Mouse (Mus musculus): ENCODE measurements at regions not wholly inside any gene's neighbourhood (a gene's known extent, or its start where the extent isn't known, plus 50 kb on each side); places are given as distances from the start of the nearest gene placed in this dataset.
A peak's percentile ranks its signal among the peaks of the same experiment; 100 is the strongest.

DNA sequence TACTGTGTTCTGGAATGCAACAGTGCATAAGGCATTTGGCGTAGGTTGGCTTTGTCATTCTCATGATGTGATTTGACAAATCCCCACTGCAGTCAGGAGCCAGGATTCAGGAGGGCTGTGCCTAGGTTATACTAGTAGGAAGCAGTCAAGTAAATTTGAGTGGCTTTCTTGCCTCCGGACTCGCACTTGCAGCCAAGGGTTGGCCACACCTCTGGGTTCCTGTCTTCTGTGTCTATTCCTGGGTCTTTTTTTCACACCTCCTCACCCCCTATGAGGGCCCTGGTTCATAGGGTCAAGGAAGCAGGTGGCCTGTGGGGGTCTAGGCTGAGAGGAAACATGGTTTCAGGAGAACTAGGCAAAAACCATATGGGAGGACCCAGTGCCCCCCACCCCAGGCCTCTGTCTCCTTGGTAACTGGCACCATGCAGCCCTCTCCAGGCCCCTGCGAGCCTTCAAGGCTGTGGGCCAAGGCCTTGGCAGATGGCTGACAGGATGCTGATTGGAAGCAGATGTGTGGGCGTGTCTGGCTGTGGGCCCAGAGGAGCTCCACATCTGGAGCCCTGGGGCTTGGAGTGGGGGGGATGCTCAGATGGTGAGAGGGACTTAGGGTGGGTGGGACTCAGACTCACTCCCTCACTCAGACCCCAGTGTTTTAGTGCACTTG lies 195.7 kb downstream of the Rgs3 start:
- ATAC-seq (ENCODE audit: low TSS enrichment), result 0 out of 2 replicates have a peak, but pooled peaks have one; percentile 23

DNA sequence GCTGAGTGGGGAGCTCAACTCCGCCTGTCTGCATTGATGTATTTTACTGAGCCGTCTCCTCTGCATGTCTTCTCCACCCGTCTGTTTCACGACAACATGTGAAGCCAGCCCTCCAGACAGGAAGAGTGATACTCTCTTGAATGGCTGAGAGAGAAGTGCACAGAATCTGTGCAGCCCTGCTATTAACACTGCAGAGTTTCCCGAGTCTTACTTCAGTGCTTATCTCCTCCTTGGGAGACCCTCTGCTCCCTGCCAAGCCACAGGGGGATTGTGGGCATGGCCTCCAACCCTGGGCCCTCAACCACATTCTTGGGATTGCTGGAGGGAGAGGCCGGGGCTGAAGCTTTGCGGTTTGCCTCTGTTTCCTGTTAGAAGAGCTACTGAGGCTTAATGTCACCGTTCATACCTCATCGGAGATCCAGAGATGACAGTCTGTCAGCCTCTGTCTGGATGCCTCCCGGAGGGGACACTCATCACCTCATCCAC lies 197.1 kb downstream of the Rgs3 start:
- ATAC-seq (ENCODE audit: low TSS enrichment), result no peak

DNA sequence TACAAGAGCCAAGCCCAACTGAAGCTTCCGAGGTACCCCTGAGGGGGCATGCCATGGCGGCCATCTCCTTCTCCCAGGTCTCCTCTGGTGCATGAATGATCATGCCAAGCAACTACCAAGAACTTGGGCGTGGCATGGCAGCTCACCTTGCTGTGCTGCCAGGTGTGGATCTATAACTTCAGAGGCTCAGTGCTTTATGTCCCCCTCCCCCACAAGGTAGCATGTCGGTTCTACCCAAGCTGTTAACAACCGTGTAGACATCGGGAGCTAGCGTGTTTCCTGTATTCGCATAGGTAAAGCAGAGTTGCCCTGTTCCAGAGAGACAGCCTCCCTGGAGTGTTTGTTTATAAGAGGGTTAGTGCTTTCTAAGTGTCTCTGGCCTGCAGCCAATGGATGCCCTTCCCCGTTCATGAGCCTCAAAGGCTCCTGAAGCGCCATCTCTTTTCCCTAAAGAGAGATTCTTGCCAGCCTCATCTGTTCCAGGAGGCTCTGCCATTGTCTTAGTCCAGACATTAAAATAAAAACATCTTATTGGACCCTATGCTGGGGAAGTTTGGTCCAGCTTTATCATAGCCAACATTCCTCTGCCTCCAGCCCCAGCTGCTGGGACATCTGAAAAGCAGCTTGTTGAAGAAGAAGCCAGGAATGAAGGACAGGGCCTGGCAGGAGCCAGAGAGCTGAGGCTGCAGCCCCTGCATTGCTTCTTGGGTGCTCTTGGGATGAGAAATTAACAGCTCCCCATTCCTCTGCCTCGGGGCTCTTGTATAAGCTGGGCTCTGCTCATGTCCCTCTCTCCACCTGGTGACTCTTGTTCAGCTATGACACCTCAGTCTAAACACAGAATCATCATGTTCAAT lies 201.3 kb downstream of the Rgs3 start:
- peak; percentile 18; the same call in 1 of the 2 replicates for ATAC-seq (ENCODE audit: low TSS enrichment)

DNA sequence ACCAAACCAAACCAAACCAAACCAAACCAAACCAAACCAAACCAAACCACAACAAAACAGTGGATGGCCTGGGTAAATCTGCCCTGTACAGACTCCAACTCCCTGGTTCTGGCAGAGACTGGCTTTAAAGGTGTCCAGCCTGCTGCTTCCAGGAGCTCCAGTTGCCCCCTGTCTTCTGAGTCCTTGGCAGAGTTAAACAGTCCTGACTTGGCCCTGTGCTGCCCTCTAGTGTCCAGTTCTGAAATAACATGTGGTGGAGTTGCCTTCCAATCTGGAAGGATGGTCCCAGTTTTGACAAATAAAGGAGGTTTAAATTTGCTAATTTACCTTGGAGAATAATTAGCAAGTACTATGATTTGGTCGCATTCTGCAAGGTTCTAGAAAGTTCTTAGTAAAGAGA lies 202.0 kb downstream of the Rgs3 start:
- ATAC-seq (ENCODE audit: low TSS enrichment), result peak; percentile 76

DNA sequence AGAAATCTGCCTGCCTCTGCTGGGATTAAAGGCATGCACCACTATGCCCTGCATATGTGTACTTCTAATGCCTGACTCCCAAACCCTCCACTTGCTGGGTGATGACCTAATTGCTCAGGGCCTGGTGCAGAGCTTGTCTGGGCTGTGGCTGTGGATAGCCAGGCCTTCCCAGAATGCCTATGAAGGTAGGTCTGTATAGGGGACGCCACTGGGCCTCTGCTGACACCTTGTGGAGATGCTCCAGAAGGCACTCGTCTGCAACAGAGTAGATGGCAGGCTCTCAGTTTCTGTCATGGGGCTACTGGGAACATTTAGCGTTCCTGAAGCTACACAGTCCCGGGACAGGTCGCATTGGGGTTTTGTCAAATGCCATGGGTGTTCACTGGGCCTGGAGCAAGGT lies 201.4 kb upstream of the Zfp618 start:
- ATAC-seq (ENCODE audit: low TSS enrichment), result peak; percentile 90

DNA sequence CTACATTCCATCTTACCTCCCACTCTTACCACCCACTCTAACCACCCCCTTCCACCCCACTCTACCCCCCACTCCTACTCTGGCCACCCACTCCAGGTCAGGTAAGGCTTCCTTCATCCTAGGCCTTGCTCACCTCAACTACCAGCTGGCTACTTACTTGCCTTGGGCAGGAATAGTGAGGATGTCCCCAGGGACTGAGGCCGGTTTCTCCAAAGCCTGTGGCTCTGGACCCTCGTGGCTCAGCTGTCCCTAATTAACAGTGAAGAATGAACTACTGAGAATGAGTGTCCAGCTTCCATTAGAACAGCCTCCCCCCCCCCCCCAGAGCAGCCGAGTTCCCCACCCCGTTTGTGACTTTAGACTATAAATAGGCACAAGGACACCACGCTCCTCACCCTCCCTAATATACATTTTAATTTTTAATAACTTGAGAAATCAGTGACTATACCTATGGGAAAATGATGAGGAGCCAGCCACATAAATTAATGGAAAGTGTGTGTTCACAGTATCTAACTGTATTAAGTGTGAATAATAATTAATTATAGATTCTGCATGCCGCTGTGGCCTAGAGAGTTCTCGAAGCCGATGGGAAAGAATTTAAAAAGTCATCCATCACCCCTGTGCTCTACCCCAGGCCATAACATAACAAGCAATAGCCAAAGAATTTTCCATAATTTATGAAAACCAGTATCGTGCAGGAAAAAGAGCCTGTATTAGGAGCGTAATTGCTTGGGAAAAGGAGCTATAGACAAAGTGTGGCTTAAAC lies 195.7 kb upstream of the Zfp618 start:
- no peak for ATAC-seq (ENCODE audit: low TSS enrichment)

DNA sequence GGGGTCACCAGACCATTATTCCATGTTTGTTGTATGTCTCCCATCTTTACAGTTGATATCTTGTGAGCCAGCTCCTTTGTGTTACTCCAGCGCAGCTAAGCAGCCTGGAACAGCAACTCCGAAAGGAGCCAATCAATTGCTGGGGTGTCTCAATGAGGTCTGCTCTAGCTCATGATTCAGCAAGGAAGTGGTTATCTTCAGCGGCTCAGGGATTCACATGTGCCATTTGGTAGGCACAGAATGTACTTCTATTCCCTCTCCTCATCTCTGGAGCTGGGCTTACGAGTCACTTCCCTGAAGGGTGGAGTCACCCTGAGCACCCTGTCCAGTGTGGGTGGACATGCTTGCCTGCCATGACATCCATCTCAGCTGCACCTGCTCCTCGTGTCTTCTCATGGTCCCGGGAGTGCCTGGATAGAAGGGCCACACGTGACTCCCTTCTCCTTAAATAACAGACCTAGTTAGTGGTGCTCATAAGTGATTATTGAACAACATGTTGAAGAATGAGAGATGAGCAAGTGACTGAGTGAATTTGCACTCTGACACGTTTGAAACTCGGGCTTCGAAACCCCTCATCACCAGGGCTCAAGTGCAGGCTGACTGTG lies 190.3 kb upstream of the Zfp618 start:
- no peak for ATAC-seq (ENCODE audit: low TSS enrichment)

DNA sequence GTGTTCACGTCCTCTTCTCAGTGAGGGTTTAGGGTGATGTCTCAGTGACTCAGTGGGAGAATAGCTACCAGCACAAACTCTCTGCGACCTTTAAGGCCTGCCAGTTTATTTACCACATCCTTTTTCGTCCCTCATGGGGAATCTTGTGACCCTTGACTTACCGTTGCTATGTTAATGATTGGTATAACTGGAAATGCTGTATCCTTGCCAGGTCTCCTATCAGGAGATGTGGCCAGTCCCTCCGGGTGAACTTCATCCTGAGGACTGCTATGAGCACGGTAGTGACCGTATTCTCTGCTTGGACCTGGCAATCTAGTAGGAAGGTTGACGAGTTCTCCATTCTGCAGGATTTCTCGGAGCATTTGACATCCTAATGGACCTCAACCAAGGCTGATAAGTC lies 188.5 kb upstream of the Zfp618 start:
- ATAC-seq (ENCODE audit: low TSS enrichment), result no peak

DNA sequence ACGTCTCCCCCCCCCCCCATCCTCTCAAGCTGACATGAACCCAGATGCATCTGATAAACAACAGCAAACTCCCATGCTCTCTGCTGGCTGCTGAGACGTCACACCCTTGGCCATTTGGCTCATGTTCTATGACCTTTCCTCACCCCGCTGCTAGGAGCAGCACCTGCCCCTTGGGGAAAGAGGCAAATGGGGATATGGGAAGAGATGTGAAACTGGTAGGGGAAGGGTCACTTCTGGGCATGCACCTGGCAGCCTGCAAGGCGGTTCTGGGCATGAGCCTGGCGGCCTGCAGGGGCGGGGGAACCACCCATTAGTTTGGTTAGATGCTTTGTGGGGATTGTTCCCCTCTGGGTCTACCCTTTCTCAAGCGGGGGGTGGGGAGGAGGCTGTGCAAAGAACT lies 187.9 kb upstream of the Zfp618 start:
- no peak for ATAC-seq (ENCODE audit: low TSS enrichment)

DNA sequence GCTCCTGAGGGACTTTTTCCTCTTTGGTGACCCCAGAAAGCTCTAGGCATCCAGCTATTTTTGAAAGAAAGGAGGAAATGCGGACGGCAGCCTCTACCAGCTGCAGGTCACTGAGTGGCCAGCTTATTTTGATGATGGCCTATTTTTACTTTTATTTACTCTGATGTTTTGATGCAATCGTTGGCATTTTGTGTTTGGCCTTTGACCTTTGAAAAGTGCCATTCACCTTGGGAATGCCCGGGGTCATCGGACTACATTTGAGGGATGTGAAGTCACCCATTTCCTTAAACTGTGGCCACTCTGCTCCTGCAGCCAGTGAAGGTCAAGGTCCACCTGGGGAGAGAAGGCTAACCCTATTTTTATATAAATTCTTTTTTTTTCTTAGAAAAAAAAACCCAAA lies 186.8 kb upstream of the Zfp618 start:
- ATAC-seq (ENCODE audit: low TSS enrichment), result no peak

DNA sequence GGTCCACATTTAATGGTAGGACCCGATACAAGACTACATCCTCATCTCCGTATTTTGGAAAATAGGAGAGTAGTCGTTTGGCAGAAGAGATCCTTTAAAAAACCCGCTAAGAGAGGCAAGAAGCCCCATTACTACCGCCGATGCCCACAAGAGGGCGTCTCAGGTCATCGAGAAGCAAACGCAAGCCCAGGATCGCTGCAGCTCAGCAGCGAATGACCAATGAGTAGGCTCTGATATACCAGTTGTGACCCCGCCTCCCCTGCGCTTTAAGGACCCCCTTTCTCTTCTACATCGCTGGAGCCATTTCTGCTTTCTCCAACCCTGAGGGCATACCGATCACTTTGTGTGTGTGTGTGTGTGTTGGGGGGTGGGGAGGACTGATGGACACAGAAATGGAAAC lies 185.0 kb upstream of the Zfp618 start:
- peak; percentile 96 for ATAC-seq (ENCODE audit: low TSS enrichment)

DNA sequence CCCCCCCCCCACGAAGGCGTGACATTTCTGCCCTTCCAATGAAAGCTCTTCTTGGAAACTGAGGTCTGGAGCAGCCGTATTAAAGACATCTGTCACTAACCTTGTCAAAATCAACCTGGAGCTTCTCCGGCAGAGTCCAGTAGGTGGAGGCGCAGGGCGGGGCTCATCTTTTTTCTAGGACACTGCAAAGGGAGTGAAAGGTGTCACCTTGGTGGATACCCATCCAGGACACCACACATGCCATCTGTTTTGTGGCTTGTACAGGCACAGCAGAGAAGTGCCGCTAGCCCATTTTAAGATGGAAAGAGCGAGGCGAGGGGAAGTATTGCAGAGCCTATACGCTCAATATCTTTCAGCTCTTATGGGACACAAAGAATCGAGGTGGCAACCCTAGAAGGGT lies 184.5 kb upstream of the Zfp618 start:
- ATAC-seq (ENCODE audit: low TSS enrichment), result peak; percentile 56

DNA sequence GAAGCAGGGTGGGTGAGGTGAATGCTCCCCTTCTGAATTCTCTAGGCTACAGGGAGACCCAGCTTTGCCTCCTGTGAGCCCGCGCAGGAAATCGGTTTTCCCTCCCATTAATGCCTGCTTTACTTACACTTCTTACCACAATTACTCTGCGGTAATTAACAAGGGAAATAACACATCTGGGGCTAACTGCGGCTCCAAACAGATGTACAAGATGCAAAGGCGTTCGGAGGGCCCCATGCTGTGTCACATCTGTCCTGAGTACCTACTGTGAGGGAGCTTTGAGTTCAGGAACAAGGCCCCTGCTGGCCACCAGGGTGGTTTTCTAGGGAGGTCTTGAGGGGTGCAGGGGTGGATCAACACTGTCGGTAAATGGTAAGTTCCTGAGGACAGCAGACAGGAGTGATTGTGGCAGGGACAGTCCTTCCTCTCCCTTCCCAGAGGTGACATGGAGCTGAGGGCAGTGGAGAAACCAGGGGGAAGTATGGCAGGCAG lies 184.0 kb upstream of the Zfp618 start:
- no peak for ATAC-seq (ENCODE audit: low TSS enrichment)

DNA sequence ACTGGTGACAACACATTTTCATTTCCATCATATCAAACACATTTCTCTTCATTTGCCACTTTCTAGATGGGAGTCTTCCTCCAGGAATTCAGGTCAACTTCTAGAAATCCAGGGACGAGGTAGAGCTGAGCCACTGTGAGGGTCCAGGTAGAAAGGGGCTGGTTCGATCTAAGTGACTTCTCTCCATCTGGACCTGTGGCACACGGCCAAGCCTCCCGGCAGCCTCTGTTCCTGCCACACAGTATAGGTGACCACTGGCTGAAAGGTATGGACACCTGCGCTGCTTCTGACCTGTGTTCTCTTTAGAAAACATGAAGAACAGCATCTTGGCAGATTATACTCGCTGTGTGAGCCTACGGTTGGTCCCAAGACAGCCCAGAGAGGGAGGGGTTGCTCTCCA lies 179.7 kb upstream of the Zfp618 start:
- no peak for ATAC-seq (ENCODE audit: low TSS enrichment)

DNA sequence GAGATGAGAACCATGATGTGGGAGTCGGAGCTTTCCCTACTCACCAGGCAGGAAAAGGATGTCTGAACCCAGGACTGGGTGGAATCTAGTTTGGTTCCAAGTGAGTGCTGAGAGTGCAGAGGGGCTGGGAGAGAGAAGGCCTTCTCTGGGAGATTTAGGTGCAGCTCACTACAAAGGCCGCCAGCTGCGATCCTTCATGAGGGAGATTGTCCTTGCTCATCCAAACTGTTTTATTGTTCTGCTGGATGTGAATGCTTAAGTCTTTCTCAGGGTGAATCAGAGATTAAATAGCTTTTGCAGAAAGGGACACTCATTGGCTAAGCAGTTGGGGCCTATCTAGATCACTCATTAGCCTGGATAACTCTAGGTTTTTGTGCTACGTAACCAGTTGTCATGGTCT lies 175.7 kb upstream of the Zfp618 start:
- no peak for ATAC-seq (ENCODE audit: low TSS enrichment)

DNA sequence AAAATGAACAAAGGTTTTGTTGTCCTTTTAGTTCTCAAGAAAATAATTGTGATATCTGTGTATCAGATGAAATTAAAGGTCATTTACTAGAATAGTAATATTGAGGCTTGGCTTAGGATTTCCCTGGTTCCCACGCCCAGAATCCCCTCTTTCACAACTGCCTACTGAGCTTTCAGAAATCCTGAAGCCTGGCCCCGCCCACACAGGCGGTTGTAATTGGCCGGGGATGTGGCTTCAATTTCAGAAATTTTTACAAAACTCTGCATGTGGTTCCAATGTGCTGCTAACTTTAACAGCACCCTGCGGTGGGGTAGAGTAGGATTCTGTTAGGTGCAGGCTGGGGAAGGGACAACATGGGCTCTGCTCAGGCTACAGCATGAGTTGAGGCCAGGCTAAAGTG lies 171.8 kb upstream of the Zfp618 start:
- no peak for ATAC-seq (ENCODE audit: low TSS enrichment)

DNA sequence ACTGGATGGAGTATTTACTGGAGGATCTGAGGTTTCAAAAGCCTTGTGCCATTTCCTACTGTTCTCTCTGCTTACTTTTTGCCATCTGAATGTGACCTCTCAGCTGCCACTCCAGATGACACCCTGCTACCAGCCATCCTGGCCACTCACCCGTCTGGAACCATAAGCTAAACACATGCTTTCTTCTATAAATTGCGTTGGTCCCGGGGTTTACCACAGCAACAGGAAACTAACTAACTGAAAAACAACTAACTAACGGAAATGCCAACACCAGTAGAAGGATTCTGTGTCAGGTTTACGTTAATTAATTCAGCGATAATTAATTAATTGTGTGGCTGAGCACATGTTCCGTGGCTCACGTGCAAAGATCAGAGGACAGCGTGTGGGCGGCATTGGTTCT lies 169.8 kb upstream of the Zfp618 start:
- ATAC-seq (ENCODE audit: low TSS enrichment), result no peak

DNA sequence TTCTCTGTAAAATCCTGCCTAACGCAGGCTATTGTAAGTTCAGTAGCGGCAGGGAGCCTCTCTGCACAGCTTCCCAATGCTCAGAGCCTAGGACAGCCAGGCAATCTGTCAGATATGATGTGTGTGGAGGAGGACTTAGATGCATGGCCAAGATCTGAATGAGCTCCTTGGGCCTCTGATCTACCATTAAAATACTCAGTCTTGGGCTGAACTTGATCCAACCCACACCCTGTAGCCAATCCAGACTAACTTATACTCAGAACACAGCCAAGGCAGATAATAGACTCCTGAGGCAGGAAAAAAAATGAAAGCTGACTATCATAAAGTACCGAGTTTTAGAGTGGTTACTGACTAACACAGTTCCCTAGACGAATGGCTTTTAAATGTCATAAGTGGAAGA lies 165.4 kb upstream of the Zfp618 start:
- no peak for ATAC-seq (ENCODE audit: low TSS enrichment)

DNA sequence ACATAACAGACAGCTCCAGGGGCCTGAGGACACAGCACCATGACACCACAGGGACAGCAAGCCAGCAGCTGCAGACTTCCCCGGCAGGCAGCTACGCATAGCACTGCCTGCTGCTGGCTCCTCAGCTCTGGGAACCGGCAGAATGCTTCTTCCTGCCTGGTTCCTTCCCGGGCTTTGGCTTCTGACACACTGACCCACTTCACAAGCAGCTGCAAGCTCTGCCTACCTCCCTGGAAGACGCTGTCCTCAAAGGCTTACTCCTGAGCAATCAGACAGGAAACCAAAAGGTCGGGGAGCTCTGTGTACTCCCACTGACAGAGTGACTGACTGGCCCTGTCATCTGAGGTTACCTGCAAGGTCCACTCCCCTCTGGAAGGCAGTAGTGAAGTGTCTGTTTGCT lies 159.5 kb upstream of the Zfp618 start:
- peak; percentile 83 for ATAC-seq (ENCODE audit: low TSS enrichment)

DNA sequence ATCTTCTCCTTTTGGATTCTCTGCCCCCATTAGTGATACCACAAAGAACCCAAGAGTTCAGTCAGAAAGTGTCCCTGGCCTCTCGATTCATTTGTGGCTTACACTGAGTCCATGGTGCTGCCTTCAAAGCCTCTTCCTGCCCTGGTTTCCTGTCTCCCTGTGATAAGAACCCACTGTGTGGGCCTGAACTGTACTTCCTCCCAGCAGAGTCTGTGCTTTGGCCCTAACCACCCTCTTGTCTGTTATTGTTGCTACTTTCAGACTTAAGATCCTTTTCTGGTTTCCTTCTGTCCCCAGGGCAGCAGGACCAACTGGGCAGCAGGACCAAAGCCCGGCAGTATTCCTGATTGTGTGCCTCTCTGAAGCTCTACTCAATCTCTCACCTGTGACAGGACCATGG lies 158.6 kb upstream of the Zfp618 start:
- ATAC-seq (ENCODE audit: low TSS enrichment), result no peak

DNA sequence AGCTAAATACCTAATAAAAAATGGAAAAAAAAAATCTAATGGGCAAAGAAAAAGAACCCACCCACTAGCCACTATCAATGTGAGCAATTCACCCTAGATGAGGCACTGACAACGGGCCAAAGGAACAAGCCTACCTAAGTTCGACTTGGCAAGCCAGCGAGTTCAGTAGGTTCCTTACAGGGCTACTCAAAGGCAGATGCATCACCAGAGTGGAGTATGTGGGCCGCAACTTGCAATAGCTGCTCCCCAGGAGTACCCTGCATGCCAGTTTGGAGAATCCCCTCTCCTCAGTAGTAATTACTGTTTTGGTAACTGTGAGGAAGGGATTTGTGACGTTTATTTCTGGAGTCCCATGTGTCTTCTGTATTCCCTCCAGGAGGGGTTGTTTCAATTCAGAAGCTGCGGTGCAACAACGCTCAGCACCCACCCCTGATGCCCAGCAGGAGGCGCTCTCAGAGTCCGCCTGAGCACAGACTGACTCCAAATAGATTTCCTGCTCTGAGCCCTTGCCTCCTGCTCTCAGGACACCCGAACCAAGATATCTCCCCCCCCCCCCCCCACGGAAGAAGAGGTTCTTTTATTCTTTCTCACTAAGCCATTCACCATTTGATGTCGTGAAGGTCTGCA lies 157.3 kb upstream of the Zfp618 start:
- ATAC-seq (ENCODE audit: low TSS enrichment), result no peak
